Mouse (Mus musculus): ENCODE data around the gene Atg7.

DNA sequence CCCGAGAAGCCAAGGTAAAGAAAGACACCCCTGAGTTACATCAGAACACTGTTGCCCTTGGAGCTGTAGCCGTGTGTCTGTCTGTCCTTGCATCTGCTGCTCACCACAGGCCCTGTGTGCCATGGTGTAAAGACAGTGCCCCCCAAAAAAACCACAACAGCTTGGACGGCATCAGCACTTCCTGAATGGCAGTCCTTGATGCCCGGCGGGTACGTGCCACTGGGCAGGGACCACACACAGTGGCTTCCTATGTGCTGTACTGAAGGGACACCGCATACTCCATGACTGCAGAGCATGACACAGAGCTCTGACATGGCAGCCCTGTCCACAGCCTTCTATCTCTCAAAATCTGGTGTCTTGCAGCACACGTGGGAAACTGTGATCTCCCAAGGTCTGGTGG, 206.9 kb downstream of the Atg7 start:
- TF ChIP-seq CTCF (conservative IDR thresholded peaks at IDR 0.05 in 1 of 2, IDR thresholded peaks at IDR 0.05 in 1 of 2; ENCODE audit: low read depth in 2 of 2, low read length in 2 of 2) = no peak
- no peak for TF ChIP-seq HCFC1 (IDR thresholded peaks at IDR 0.05; ENCODE audit: low read depth, low read length)
- TF ChIP-seq UBTF (IDR thresholded peaks at IDR 0.05; ENCODE audit: low read depth, low read length) = no peak
- TF ChIP-seq USF2 (conservative IDR thresholded peaks at IDR 0.05; ENCODE audit: low read depth, low read length) = no peak
- no peak for TF ChIP-seq POLR2A (IDR thresholded peaks at IDR 0.05; ENCODE audit: low read depth, low read length)
